Mouse (Mus musculus) ES-E14 (cell line): ENCODE measurements around the gene Zp3r. TPM values are rescaled to one million over a fixed set of nuclear protein-coding genes. Genes with fewer than 3 reads are reported as not detected.

ENCODE experiments used
- DNase-seq: peaks from one replicate; pipeline ENCODE4 v3.0.0-alpha.2; 2013; ENCODE audit warnings: low read depth, low spot score
- H3K27ac ChIP-seq: 2 replicates; pipeline ENCODE4 v1.5.1; 2012; ENCODE audit warnings: low read depth, mild to moderate bottlenecking, low read length, moderate library complexity, mixed read lengths; ENCODE audit not compliant: poor library complexity, insufficient read depth, severe bottlenecking
- H3K36me3 ChIP-seq: 2 replicates; pipeline ENCODE4 v1.6.1; 2012; ENCODE audit warnings: mild to moderate bottlenecking, low read length, moderate library complexity, mixed read lengths; ENCODE audit not compliant: control insufficient read depth, poor library complexity, insufficient read depth, severe bottlenecking
- H3K4me1 ChIP-seq, 2 experiments: fragments of 150-350 bp in 1 of 2; sonication (generic) in 1 of 2; 2 replicates each; pipeline ENCODE4 v1.6.1; 2012; ENCODE audit warnings: low read length in 2 of 2, mild to moderate bottlenecking in 1 of 2, mixed read lengths in 1 of 2; ENCODE audit not compliant: control insufficient read depth in 2 of 2, insufficient read depth in 2 of 2, poor library complexity in 1 of 2
- H3K4me3 ChIP-seq, 2 experiments: fragments of 150-350 bp in 1 of 2; sonication (generic) in 1 of 2; 2 replicates each; pipeline ENCODE4 v1.5.1; 2012; ENCODE audit warnings: low read length in 2 of 2, low read depth in 1 of 2, mild to moderate bottlenecking in 1 of 2, mixed read lengths in 1 of 2; ENCODE audit not compliant: insufficient read depth in 1 of 2, poor library complexity in 1 of 2, severe bottlenecking in 1 of 2
- H3K9ac ChIP-seq: 2 replicates; pipeline ENCODE4 v1.6.1; 2012; ENCODE audit warnings: low read depth, mild to moderate bottlenecking, low read length, mixed read lengths; ENCODE audit not compliant: poor library complexity, insufficient read depth, severe bottlenecking
- H3K9me3 ChIP-seq: fragments of 150-350 bp; sonication (generic); 2 replicates; pipeline ENCODE4 v1.6.1; 2012; ENCODE audit warnings: low read depth, mild to moderate bottlenecking, low read length; ENCODE audit not compliant: control insufficient read depth, insufficient read depth
- CHD2 ChIP-seq: IDR thresholded peaks from 2 replicates; pipeline ENCODE4 v1.6.1; 2014; ENCODE audit warnings: mild to moderate bottlenecking, low read depth, low read length, inconsistent platforms
- HCFC1 ChIP-seq: IDR thresholded peaks from 2 replicates; pipeline ENCODE4 v1.6.1; 2012; ENCODE audit warnings: low read length, inconsistent platforms, borderline replicate concordance; ENCODE audit not compliant: insufficient read depth
- MAFK ChIP-seq: IDR thresholded peaks from 2 replicates; pipeline ENCODE4 v1.6.1; 2014; ENCODE audit warnings: mild to moderate bottlenecking, low read depth, low read length, inconsistent platforms; ENCODE audit not compliant: insufficient read depth
- ZC3H11A ChIP-seq: IDR thresholded peaks from 2 replicates; pipeline ENCODE4 v1.6.1; 2012; ENCODE audit warnings: low read depth, mild to moderate bottlenecking, inconsistent platforms, low read length, borderline replicate concordance
- ZNF384 ChIP-seq: IDR thresholded peaks from 2 replicates; pipeline ENCODE4 v1.6.1; 2012; ENCODE audit warnings: low read depth, low read length, inconsistent platforms
- in situ Hi-C, 2 experiments: fragments of 600-800 bp; cut with MboI; formaldehyde crosslinking; loops; one replicate each; pipeline ENCODE4 v1.15.1; 2025; ENCODE audit warnings: low sequenced_read_pairs in 2 of 2, inconsistent platforms in 1 of 2; ENCODE audit not compliant: unreplicated experiment in 2 of 2
- total RNA-seq: library from RNA; depleted of rRNA; stranded (reverse); fragments of 300-350 nt; gene quantifications from 2 replicates; pipeline ENCODE4 v1.2.3, GENCODE M21; 2012

Zp3r gene
- total RNA-seq, 1 experiment: not detected

DNA sequence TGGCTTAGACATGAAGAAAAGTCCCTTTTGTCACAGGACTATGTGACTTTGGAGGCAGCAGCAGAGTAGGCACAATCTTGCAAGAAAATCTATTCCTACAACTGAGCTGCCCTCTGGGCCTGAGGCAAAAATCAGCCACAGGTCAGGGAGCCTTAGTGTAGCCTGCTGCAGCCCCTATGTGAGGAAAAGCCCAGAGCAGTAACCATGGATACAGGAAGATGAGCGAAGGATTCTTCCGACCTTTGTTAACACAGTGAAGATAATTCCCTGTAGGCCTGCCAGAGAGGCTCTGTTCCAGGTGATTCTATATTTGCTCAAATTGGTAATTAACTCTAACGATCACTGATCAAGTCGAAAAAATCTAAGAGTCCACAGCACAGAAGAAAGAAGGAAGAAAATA lies 14.7 kb upstream of the Zp3r start:
- in situ Hi-C loops: no loop called here
- Histone ChIP-seq H3K9ac (no peak overlapping the region), H3K36me3 (no peaks in the 10 kb centered on the region), H3K9me3 (no peaks in the 10 kb centered on the region), H3K4me1 (no peaks in the 10 kb centered on the region), H3K4me3 (no peak overlapping the region), H3K27ac (no peak overlapping the region)
- no peak for TF ChIP-seq HCFC1
- no peak for TF ChIP-seq ZNF384
- TF ChIP-seq ZC3H11A: no peak
- TF ChIP-seq CHD2: no peak
- TF ChIP-seq MAFK: no peak
- no peak for DNase-seq

DNA sequence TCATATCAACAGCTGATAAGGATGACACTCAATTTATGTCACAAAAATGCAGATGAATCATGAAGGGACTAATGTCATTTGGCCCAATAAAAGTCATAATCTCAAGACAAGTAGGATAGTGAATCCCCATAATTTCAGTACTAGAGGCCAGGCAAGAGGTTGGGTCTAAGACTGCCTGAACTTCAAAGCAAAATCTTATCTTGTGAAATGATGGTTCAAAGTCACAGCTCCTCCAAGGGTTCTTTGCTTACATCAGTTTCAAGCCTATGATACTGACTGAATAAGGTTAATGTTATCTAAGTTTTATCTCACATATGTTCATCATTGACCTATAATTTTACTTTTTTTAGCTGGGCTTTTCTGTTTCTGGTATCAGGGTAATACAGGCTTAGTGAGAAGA lies 11.5 kb upstream of the Zp3r start:
- DNase-seq: no peak
- Histone ChIP-seq H3K27ac (no peak overlapping the region), H3K4me1 (no peaks in the 10 kb centered on the region), H3K36me3 (no peaks in the 10 kb centered on the region), H3K4me3 (no peak overlapping the region), H3K9me3 (no peaks in the 10 kb centered on the region), H3K9ac (no peak overlapping the region)
- TF ChIP-seq ZC3H11A (no peak), HCFC1 (no peak), ZNF384 (no peak), CHD2 (no peak), MAFK (no peak)
- in situ Hi-C loops: no loop called here

DNA sequence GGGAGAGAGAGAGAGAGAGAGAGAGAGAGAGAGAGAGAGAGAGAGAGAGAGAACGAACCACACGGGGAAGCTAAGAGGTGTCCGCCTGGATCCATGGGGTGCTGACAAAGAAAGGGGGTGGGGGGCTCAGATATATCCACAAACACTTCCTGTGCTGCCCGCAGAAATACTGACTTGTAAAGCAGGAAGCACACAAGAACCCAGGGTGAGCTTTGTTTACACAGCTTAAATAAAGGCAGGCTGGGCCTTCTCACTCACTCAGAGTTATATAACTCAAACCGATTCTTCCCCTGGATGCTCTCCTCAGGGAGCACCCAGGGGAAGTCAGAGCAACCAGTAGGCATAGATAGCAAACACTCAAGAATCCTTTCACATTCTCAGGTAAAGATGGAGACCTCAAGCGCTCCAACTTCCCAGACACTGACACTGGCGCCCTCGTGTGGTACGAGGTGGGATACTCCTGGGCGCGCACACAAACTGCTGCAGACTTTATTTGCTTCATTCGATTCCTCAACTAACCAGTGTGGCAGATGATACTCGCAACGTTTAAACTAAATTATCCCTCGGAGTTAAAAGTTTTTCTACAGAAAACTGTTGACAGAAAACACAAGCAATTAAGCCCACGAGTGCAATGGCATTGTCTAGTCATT lies 4.5 kb upstream of the Zp3r start:
- no peaks in the 10 kb centered on the region for H3K36me3 ChIP-seq
- no peak overlapping the region for H3K9ac ChIP-seq
- in situ Hi-C loops: no loop called here
- no peaks in the 10 kb centered on the region for H3K4me1 ChIP-seq
- DNase-seq: peak; percentile 61
- no peaks in the 10 kb centered on the region for H3K9me3 ChIP-seq
- peak; percentile 82 for TF ChIP-seq ZC3H11A
- no peak for TF ChIP-seq ZNF384
- TF ChIP-seq MAFK: no peak
- TF ChIP-seq CHD2: no peak
- no peak for TF ChIP-seq HCFC1
- H3K4me3 ChIP-seq: no peak overlapping the region
- H3K27ac ChIP-seq: no peak overlapping the region

- Histone ChIP-seq H3K9ac (no peak overlapping the region), H3K4me1 (no peaks in the 10 kb centered on the region), H3K4me3 (no peak overlapping the region), H3K27ac (no peak overlapping the region), H3K9me3 (no peaks in the 10 kb centered on the region), H3K36me3 (no peaks in the 10 kb centered on the region)
- in situ Hi-C loops: no loop called here
- TF ChIP-seq ZC3H11A: no peak
- no peak for TF ChIP-seq MAFK
- TF ChIP-seq HCFC1: no peak
- no peak for TF ChIP-seq CHD2
- TF ChIP-seq ZNF384: no peak
- no peak for DNase-seq
Observed at GRCm38 (mm10) chr1:130633316-130633715, 3.9 kb upstream of the Zp3r start.
